Mouse (Mus musculus) brain, embryonic 14.5 days (tissue): ENCODE results near the gene Cdk17. TPM values are rescaled to one million over a fixed set of nuclear protein-coding genes. Genes with fewer than 3 reads are reported as not detected.
A peak's percentile ranks its signal among the peaks of the same experiment; 100 is the strongest.

Source experiments
- DNase-seq: peaks from one replicate; pipeline ENCODE4 v3.0.0-alpha.2; 2011; ENCODE audit warnings: low read depth
- CTCF ChIP-seq: fragments of 200-500 bp; IDR thresholded peaks from 2 replicates; pipeline ENCODE4 v1.5.1; 2012; ENCODE audit warnings: inconsistent platforms, mild to moderate bottlenecking, moderate library complexity, borderline replicate concordance; ENCODE audit not compliant: insufficient read depth, insufficient read length; ENCODE audit errors: extremely low read depth
- POLR2A ChIP-seq: fragments of 200-500 bp; IDR thresholded peaks from 2 replicates; pipeline ENCODE4 v1.6.1; 2012; ENCODE audit warnings: mild to moderate bottlenecking, inconsistent platforms, borderline replicate concordance; ENCODE audit not compliant: poor library complexity, insufficient read depth, insufficient read length, severe bottlenecking; ENCODE audit errors: extremely low read depth
- polyA plus RNA-seq: library from polyadenylated mRNA; depleted of rRNA; stranded (reverse); fragments of >200 nt; gene quantifications from 2 replicates; pipeline ENCODE4 v1.2.3, GENCODE M21; 2012

Gene Cdk17
- polyA plus RNA-seq, 1 experiment = 70.5 TPM

DNA sequence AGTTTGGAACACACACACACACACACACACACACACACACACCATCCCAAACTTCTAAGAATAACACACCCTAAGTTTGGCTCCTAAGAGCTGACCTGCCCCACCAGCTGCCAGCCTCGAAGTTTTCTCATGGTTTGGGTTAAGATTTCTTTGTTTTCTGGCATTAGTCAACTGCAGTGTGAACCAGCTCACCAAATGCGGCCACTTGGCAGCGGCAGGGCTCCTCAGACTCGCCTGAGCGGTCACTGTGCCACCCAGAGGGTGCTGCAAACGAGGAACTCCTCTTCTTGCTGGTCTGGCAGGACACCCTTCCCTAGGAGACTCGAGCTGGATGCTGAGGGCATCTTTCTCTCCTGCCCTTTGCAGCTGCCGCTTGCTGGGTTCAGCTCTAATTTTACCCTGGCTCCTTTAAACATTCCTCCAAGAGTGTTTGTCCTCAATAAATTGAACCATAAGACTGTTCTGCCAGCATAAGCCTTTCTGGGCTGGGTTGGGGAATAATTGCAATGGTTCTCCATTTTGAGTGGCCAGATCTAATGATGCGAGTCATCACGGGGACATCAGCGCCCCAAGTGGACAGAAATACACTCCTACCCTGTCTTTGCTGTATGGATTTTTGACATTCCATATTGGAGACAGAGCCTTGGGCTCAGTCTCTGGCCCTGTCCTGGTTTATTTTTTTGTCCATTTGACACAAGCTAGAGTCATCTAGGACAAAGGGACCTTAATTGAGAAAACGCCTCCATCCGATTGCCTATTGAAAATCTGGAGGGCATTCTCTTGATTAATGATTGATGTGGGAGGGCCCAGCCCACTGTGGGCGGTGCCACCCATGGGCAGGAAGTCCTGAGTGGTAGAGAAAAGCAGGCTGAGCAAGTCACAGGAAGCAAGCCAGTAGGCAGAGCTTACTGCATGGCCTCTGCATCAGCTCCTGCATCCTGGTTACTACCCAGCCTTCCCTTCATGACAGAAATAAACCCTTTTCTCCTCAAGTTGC, 112.6 kb downstream of the Cdk17 start:
- TF ChIP-seq POLR2A (no peak), CTCF (no peak)
- no peak for DNase-seq

DNA sequence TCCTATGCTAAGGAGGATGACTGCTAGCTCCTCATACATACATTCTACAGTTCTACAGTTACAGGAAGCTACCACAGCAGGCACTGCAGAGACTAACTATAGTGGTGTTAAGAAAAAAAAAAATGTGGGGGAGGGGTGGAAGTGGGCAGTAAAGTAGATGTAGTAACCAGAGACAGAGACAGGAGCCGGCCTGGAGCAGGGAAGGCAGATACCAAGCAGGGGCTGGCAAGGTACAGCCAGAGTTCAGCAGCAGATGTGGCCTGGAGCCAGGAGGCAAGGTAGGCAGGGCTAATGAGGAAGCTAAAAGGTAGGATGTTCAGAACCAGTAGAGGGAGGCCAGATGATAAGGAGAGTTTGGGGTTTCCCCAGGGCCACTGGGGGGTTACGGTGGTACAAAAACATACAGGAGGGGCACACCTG, 113.6 kb downstream of the Cdk17 start:
- DNase-seq = no peak
- TF ChIP-seq POLR2A (no peak), CTCF (no peak)

DNA sequence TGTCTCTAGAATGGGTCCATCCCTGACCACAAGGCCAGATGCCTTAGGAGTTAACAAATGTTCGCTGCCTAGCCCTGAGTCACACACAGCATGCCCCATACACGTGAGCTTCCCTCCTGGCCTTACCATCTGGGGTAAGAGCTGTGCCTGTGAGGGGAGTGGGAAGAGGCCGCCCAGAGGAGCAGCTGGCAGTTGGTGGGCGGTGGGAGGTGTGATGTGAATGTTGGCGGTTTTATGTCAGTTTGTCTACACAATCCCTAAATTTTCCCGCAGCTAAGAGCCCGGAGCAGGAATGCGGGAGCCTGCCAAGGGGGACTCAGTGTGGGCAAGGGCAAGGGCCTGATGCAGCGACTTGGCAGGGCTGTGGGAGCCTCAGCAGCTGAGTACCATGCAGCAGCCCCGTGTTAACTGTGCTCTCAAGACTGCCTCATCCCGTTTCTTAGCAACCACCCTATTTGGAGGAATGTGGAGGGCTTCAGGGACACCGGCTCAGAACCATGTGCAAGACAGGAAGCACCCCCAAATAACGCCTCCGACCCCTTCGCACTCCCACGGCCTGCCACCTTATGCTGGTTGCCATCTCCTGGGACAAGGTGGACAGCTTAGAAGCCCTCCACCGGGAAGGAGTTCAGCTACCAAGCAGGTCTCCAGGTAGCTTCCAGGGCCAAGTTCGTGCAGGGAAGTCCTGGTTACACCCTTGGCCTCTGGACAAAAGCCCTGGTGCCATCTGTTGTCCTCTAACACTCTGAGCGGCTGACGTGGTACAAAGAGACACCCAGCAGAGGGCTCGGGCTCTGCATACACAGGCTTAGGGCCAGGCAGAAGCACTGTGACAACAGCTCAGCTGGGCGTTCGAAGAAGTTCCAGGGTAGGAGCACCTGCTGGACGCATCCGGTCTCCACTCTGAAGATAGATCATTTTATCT, 114.8 kb downstream of the Cdk17 start:
- DNase-seq = peak; percentile 98
- TF ChIP-seq CTCF = no peak
- no peak for TF ChIP-seq POLR2A

DNA sequence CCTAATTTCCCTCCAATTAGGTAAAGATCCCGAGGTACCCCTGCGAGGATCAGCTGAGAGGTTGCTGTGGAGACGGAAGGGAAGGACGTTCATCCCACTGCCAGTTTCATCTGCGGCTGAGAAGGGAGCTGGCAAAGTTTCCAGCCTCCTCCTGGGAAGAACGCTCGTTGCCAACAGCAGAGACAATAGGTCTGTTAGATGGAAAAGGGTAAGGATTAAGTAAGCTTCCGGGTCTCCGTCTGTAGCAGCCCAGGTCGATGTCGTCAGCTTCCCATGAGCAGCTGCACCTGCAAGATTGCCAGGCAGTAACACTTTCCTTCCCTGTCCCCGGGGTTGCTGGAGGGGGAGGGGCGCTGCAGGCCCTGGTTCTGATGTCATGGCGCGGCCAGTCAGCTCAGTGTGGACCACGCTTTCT, 115.7 kb downstream of the Cdk17 start:
- peak; percentile 97 for DNase-seq
- 0 out of 2 replicates have a peak, but pooled peaks have one; percentile 6 for TF ChIP-seq POLR2A
- TF ChIP-seq CTCF = no peak

DNA sequence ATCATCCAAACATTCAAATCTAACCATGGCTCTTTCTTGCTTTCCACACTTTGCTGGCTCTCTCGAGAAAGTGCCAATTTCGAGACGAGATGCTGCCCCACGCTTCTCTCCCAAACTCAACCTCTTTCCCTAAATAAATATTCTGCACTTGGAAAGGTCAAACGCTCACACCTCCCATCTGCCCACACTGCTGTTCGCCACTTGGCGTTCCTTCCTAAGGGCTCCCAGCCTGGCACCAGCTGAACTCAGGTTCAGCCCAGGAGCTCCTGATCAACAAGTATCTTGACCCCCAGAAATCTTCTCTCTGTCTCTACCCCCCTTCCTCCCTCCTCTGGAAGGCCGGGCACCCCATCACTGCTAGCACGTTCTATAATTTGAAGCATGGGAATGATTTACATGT, 116.2 kb downstream of the Cdk17 start:
- TF ChIP-seq CTCF (no peak), POLR2A (no peak)
- DNase-seq = no peak

DNA sequence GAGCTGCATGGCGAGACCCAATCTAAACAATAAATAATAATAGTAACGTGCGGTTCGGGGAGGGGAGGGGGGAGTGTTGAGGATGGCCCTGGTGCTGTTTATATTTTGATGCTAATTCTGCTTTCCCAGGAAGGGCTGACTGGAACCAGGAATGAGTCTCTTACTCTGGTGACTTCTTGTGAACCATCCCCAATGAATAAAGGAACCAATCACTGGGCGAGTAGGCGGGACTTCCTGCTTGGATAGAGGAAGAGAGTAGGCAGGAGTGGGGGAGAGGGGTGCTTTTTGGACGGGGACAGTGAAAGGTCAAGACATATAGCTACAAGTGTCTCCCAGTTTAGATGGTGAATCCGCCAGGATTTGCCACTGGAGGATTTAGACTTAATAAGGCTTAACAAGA, 117.7 kb downstream of the Cdk17 start:
- DNase-seq = no peak
- TF ChIP-seq POLR2A = no peak
- TF ChIP-seq CTCF = no peak

DNA sequence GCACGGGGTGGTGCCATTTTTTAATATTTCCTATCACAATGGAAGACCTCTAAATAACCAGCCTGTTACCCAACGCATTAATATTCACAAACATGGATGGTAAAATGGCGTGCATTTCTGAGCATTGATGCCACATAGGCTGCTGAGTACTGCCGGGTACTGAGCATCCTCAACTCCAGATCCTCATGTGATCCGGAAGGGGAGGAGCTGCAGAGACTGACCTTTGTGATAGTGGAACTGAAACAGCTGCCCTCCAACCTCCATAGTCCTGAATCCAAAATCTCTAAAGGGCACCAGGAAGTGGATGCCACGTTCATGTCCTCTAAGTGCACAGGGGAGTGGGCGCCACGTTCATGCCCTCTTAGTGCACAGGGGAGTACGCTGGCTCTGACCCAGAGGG, 118.4 kb downstream of the Cdk17 start:
- no peak for TF ChIP-seq POLR2A
- TF ChIP-seq CTCF = no peak

DNA sequence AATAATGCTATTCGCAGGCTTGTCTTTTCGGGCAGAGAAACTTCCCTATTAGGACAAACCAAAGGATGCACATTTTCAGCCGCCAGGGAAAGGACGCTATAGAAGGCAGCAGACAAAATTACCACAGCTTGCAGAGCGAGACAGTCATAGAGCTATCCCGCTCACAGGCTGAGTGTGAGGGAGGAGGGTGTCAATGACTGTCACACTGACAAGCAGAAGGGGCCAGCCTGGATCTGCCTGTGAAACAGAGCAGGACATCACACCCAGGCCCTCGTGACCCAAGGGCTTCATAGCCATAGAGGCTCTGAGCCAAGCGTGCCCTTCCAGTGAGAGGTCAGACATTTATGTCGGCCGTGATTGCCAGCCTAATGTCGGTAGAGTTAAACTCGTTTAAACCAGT, 119.9 kb downstream of the Cdk17 start:
- TF ChIP-seq CTCF = no peak
- no peak for TF ChIP-seq POLR2A
- peak; percentile 53 for DNase-seq

More for the DNA sequence above, 118.4 kb downstream of the Cdk17 start:
- no peak for DNase-seq

DNA sequence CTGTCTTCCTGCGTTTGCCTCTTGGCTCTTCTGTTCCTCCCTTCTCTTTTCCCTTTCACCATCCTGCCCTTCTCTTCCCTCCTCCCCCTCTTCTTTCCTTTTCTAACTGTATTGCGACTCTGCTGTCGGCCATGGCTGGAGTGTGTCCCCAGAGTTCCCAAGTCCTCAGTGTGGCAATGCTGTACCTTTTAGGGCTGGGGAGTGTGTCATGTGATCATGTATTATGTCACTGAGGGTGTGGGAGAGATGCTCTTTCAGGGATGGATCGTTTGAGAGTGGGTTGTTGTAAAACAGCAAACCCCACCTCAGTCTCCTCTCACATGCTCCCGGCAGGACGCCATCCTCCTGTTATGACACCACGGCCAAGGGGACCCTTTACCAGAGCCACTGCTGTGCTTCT, 120.4 kb downstream of the Cdk17 start:
- TF ChIP-seq POLR2A (no peak), CTCF (no peak)
- DNase-seq = no peak

DNA sequence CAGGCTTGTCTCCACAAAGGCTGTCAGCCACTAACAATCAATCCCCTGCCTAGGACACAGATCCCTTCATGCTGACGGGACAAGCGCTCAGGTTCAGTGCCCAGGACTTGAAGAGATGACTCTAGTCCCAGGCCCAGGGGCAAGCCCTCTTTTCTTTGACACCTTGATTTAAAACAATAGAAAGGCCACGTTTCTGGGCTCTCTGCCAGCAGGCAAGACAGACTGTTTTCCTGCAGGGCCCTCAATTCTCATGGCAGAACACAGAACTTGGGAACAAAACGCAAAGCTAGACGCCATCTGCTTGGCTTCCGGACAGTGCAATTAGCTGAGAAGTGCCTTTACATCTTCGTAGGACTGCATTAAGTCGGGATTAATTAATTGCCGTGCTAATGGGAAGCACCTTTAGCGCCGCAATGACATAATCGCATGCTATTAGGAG, 121.9 kb downstream of the Cdk17 start:
- DNase-seq = peak; percentile 95
- TF ChIP-seq CTCF (no peak), POLR2A (no peak)

DNA sequence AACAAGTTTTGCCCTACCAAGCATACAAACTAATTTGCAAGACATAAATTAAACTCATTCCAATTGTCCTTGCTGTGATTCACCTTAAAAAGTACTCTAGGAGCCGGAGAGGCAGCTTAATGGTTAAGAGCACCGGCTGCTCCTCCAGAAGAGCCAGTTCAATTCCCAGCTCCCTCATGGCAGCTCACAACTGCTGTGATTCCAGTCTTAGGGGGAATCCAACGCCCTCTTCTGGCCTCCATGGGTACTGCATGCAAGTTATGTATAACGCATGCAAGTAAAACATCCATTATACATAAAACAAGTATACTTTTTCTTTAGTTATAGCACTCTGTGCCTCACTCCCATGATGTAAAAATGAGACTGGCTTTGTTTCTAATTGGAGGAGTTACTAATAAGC, 122.6 kb downstream of the Cdk17 start:
- DNase-seq = peak; percentile 58
- TF ChIP-seq CTCF = peak; percentile 57; the same call in 1 of the 2 replicates
- TF ChIP-seq POLR2A = no peak
